ENCODE assay signal across 9 mouse cellular contexts in the genomic region with DNA sequence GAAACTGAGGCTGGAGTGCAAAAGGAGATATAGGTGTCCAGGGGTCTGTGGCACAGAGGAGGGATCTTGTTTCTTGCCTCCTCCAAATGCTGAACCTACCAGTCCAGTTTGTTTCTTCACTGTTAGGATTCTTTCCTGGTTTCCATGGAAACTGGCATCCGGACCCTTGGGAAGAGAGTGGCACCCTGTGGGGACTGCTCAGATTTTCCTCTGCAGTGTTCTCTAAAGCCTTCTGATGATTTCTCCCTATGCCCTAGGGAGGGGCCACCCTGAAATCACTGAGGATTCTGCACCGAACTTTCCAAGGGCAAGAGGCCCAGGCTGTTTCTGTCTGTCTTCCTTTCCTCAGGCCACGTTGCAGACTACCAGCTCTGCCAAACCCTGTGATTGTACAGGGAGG. TPM values are rescaled to one million over a fixed set of nuclear protein-coding genes. Genes with fewer than 3 reads are reported as not detected.
A peak's percentile ranks its signal among the peaks of the same experiment; 100 is the strongest.
DNase-seq lines count a peak whose midpoint lies in the region; ATAC-seq and TF ChIP-seq lines count a peak whose summit lies in the region.
"Had no signal": no experiment of that assay in that cellular context is flagged by ENCODE, and none has a peak within 500 bp of the region (broad histone marks: within the 10 kb centered on the region; RNA-seq: fewer than 3 reads in every experiment).

No protein-coding gene starts in this region.

- 0 out of 2 replicates have a peak overlapping the region, but pooled peaks have one; percentile 16 for H3K27ac ChIP-seq in limb, embryonic 13.5 days
- H3K27ac ChIP-seq in limb, embryonic 10.5 days, result no peak overlapping the region
- no peak overlapping the region for H3K27ac ChIP-seq in midbrain, embryonic 15.5 days
- no peak overlapping the region for H3K27ac ChIP-seq in thymus, adult 2 months (ENCODE audit: control insufficient read depth, insufficient read depth, low read length)
- H3K27ac ChIP-seq: layer of hippocampus, adult 2 months had no signal

- 0 out of 2 replicates have a peak, but pooled peaks have one; percentile 6 for ATAC-seq in limb, embryonic 13.5 days (ENCODE audit: low FRiP score, low read depth)
- ATAC-seq in midbrain, embryonic 15.5 days (replicated peaks), result peak; percentile 74

- no peak overlapping the region for H3K4me3 ChIP-seq in limb, embryonic 13.5 days
- H3K4me3 ChIP-seq in limb, embryonic 10.5 days, result no peak overlapping the region
- no peak overlapping the region for H3K4me3 ChIP-seq in midbrain, embryonic 15.5 days
- no peak overlapping the region for H3K4me3 ChIP-seq in thymus, adult 2 months (ENCODE audit: control insufficient read depth, insufficient read depth, low read length)
- H3K4me3 ChIP-seq: layer of hippocampus, adult 2 months; limb, embryonic 15.5 days had no signal

- H3K27me3 ChIP-seq in limb, embryonic 13.5 days, result no peaks in the 10 kb centered on the region
- 0 out of 2 replicates have a peak, but pooled peaks cover 4% of the 10 kb centered on the region for H3K27me3 ChIP-seq in limb, embryonic 10.5 days (ENCODE audit: low read depth, poor library complexity, severe bottlenecking)
- H3K27me3 ChIP-seq in midbrain, embryonic 15.5 days (replicated peaks), result no peaks in the 10 kb centered on the region
- H3K27me3 ChIP-seq in thymus, adult 2 months (ENCODE audit: control insufficient read depth, insufficient read depth, low read length), result no peaks in the 10 kb centered on the region
- H3K27me3 ChIP-seq: limb, embryonic 15.5 days had no signal

- no peak overlapping the region for H3K4me2 ChIP-seq in limb, embryonic 13.5 days (replicated peaks)
- no peak overlapping the region for H3K4me2 ChIP-seq in midbrain, embryonic 15.5 days
- H3K4me2 ChIP-seq: limb, embryonic 15.5 days had no signal

- no peak for DNase-seq in limb, embryonic 10.5 days (ENCODE audit: low spot score)
- DNase-seq in R1 (ENCODE audit: low read depth, low spot score), result peak; percentile 93
- DNase-seq in forelimb bud, embryonic 11.5 days (ENCODE audit: low read depth, low spot score), result peak; percentile 20
- DNase-seq in thymus, adult 2 months, result no peak
- no peak for DNase-seq in cerebellum, postnatal 25 days

- TF ChIP-seq CTCF in thymus, adult 2 months (IDR thresholded peaks at IDR 0.05; ENCODE audit: borderline replicate concordance, control insufficient read depth, extremely low read depth, insufficient read depth, low read length, poor library complexity), result no peak

- TF ChIP-seq POLR2A in thymus, adult 2 months (IDR thresholded peaks at IDR 0.05; ENCODE audit: control insufficient read depth, extremely low read depth, insufficient read depth, low read length, poor library complexity), result no peak

- no peaks in the 10 kb centered on the region for H3K36me3 ChIP-seq in limb, embryonic 13.5 days
- no peaks in the 10 kb centered on the region for H3K36me3 ChIP-seq in limb, embryonic 10.5 days
- no peaks in the 10 kb centered on the region for H3K36me3 ChIP-seq in midbrain, embryonic 15.5 days (replicated peaks)
- H3K36me3 ChIP-seq in thymus, adult 2 months (ENCODE audit: control insufficient read depth, insufficient read depth, low read length), result no peaks in the 10 kb centered on the region
- H3K36me3 ChIP-seq: limb, embryonic 15.5 days had no signal

- H3K4me1 ChIP-seq in limb, embryonic 13.5 days, result peaks cover 41% of the 10 kb centered on the region
- H3K4me1 ChIP-seq in limb, embryonic 10.5 days, result peaks cover 30% of the 10 kb centered on the region
- peaks cover 12% of the 10 kb centered on the region for H3K4me1 ChIP-seq in midbrain, embryonic 15.5 days
- peaks cover 8% of the 10 kb centered on the region for H3K4me1 ChIP-seq in thymus, adult 2 months (replicated peaks; ENCODE audit: control insufficient read depth, insufficient read depth, low read length)

- H3K9ac ChIP-seq in limb, embryonic 13.5 days, result no peak overlapping the region
- H3K9ac ChIP-seq in midbrain, embryonic 15.5 days, result no peak overlapping the region
- H3K9ac ChIP-seq: limb, embryonic 15.5 days had no signal

- WGBS in limb, embryonic 13.5 days, result 47% methylated on average over 3 of the region's 3 CpGs
- 62% methylated on average over 3 of the region's 3 CpGs for WGBS in limb, embryonic 10.5 days
- WGBS in midbrain, embryonic 15.5 days, result 6% methylated on average over 3 of the region's 3 CpGs
- WGBS in thymus, adult 2 months, result 83% methylated on average over 3 of the region's 3 CpGs

- no peaks in the 10 kb centered on the region for H3K9me3 ChIP-seq in limb, embryonic 13.5 days
- no peaks in the 10 kb centered on the region for H3K9me3 ChIP-seq in limb, embryonic 10.5 days (replicated peaks)
- no peaks in the 10 kb centered on the region for H3K9me3 ChIP-seq in midbrain, embryonic 15.5 days
- H3K9me3 ChIP-seq: limb, embryonic 15.5 days had no signal

RNA-seq across cellular contexts. Expression of gene Col15a1, which starts 27.4 kb away (rescaled TPM):
- polyA plus RNA-seq in limb, embryonic 13.5 days (2015; fragmentation: Nextera tagmentation; extraction: Ambion mirVana), result 19.1 and 19.3 TPM in 2 replicates
- 4.9 and 8.4 TPM in 2 replicates for polyA plus RNA-seq in limb, embryonic 10.5 days (2016; fragmentation: Nextera tagmentation; extraction: Ambion mirVana)
- 3.8 and 4.5 TPM in 2 replicates for polyA plus RNA-seq in midbrain, embryonic 15.5 days (2015; fragmentation: Nextera tagmentation; extraction: Ambion mirVana)
- polyA plus RNA-seq in thymus, adult 2 months (2012; rRNA removed), result 33.1 and 37.1 TPM in 2 replicates

Comparison
In these comparisons a context has a peak if more than half of its experiments do, and no peak if none do; other contexts are left out.
1. DNase-seq: peak in R1 (single experiment) and forelimb bud, embryonic 11.5 days (single experiment); none in limb, embryonic 10.5 days (single experiment), thymus, adult 2 months (single experiment) and cerebellum, postnatal 25 days (0 of 2).